Mouse (Mus musculus) stomach, postnatal 0 days (tissue): ENCODE results near the gene Klf11.

ENCODE experiments used
- CTCF ChIP-seq: IDR thresholded peaks from 2 replicates; pipeline ENCODE4 v1.5.1; 2016; ENCODE audit warnings: antibody characterized with exemption, low read depth, mild to moderate bottlenecking, moderate library complexity
- EP300 ChIP-seq: optimal IDR thresholded peaks from 2 replicates; pipeline ENCODE3; 2016; ENCODE audit warnings: antibody characterized with exemption

DNA sequence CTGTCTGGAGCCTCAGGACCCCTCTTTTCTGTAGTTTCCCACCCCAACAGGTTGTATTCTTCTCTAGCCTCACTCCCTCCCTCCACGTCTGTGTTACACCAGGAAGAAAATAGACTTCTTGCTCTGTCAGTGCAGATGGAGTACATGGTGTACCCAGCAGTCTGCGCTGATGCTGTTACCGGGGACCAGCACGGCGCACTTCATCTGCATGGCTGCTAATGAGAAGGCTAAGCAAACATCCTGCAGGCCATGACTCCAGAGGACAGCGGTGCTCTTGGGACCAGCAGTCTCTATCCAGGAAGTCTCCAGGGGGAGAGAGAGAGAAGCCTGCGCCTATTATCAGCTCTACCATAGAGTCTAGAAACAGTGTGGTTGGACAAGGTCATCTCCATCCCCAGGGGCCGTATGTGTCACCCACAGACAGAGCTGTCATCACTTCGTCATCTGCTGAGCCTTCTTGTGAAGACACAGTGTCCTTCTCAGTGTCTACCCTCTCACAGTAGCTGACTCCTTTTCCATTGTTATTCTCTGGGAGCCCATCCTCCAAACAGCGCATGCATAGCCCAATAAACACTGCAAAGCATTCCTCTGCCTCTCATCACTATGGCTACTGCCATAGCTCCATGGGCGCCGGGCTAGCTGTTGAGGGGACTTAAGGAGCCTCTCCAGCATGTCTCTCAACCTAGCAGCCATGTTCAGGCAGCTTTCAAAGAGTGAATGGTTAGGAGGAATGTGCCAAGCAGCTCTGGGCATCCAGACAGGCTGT lies 27.4 kb upstream of the Klf11 start:
- TF ChIP-seq CTCF (no peak), EP300 (no peak)
